Mouse (Mus musculus): ENCODE data around the gene Adcy4. TPM values are rescaled to one million over a fixed set of nuclear protein-coding genes. Genes with fewer than 3 reads are reported as not detected.

The Adcy4 gene
- polyA plus RNA-seq, 1 experiment from 2014 or later, result 10.0 TPM

DNA sequence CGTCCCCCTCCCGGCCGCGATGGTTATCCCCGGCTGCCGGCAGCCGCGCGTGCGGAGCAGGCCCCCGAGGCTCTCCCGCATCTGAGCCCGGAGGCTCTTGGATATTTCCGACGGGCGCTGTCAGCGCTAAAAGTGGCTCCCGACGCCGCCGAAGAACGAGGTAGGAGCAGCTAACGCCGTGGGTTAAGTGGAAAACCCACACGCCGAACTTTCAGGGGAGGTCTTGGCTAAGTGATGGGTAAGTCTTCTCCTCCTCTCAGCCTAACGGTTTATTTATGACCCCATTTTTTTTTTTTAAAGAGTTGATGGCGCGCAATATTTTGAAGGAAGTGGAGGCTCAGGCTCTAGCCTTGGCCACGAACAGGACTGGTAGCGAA, 38.0 kb downstream of the Adcy4 start:
- Histone ChIP-seq H3K4me2 (ENCODE audit: low read length) (peak overlapping the region; percentile 88), H3K27ac (peak overlapping the region; percentile 51; the same call in 1 of the 2 replicates), H3K36me3 (ENCODE audit: insufficient read depth, low read length) (peaks cover 21% of the 10 kb centered on the region), H3K27me3 (ENCODE audit: insufficient read depth, low read length) (no peaks in the 10 kb centered on the region), H3K9ac (ENCODE audit: low read depth, low read length) (peak overlapping the region; percentile 77), H3K4me1 (replicated peaks; ENCODE audit: insufficient read depth, low read length) (peaks cover 14% of the 10 kb centered on the region), H3K9me3 (replicated peaks; ENCODE audit: low read length) (no peaks in the 10 kb centered on the region), H3K4me3 (replicated peaks; ENCODE audit: low read depth, low read length) (peak overlapping the region; percentile 70)
- ATAC-seq (replicated peaks; ENCODE audit: low FRiP score, low read depth), result no peak
- WGBS, result under 1% methylated on average over 31 of the region's 31 CpGs
- DNase-seq (ENCODE audit: low spot score), result no peak
- no peak for TF ChIP-seq CTCF (IDR thresholded peaks at IDR 0.05; ENCODE audit: low read depth)

GRCm38 (mm10) chr14:55745180-55745860, 38.6 kb downstream of the Adcy4 start, which contains the start of the genes Dhrs1 and Nop9:
TSS of gene Dhrs1 (minus strand) at chr14:55745690.
TSS of gene Nop9 (plus strand) at chr14:55745693.
- Histone ChIP-seq H3K9ac (ENCODE audit: low read depth, low read length) (peak within 1 kb of the TSS; percentile 77), H3K4me2 (ENCODE audit: low read length) (peak within 1 kb of the TSS; percentile 88), H3K9me3 (replicated peaks; ENCODE audit: low read length) (no peaks in the 10 kb centered on the region), H3K27me3 (ENCODE audit: insufficient read depth, low read length) (no peaks in the 10 kb centered on the region), H3K36me3 (ENCODE audit: insufficient read depth, low read length) (peaks cover 22% of the 10 kb centered on the region), H3K4me1 (replicated peaks; ENCODE audit: insufficient read depth, low read length) (peaks cover 14% of the 10 kb centered on the region), H3K27ac (peak within 1 kb of the TSS; percentile 51; the same call in 1 of the 2 replicates), H3K4me3 (replicated peaks; ENCODE audit: low read depth, low read length) (peak within 1 kb of the TSS; percentile 70)
- no peak for TF ChIP-seq CTCF (IDR thresholded peaks at IDR 0.05; ENCODE audit: low read depth)
- ATAC-seq (replicated peaks; ENCODE audit: low FRiP score, low read depth), result peak; percentile 86
- DNase-seq (ENCODE audit: low spot score), result peak; percentile 91
- WGBS, result under 1% methylated on average over 41 of the region's 48 CpGs

DNA sequence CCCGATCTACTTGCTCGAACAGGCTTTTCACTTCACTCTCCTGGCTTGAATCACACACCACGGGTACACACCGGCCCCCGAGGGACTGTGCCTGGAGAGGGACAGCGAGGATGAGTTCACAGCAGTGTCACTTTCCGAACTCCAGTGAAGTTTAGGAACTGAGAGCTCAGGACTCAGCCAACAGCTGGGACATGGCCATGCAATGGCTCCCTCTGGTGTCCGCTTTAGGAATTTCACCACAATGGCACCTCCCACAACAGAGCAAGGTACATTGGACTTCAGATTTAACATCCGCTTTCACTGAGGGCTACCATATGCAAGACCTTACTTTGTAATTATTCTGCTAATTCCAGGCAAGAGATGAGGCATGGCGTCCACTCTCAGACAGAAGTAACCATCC, 40.2 kb downstream of the Adcy4 start:
- Histone ChIP-seq H3K4me1 (replicated peaks; ENCODE audit: insufficient read depth, low read length) (peaks cover 14% of the 10 kb centered on the region), H3K36me3 (ENCODE audit: insufficient read depth, low read length) (peaks cover 32% of the 10 kb centered on the region), H3K27me3 (ENCODE audit: insufficient read depth, low read length) (no peaks in the 10 kb centered on the region), H3K9me3 (replicated peaks; ENCODE audit: low read length) (no peaks in the 10 kb centered on the region), H3K4me3 (replicated peaks; ENCODE audit: low read depth, low read length) (no peak overlapping the region), H3K4me2 (ENCODE audit: low read length) (peak overlapping the region; percentile 41), H3K27ac (no peak overlapping the region), H3K9ac (ENCODE audit: low read depth, low read length) (no peak overlapping the region)
- ATAC-seq (replicated peaks; ENCODE audit: low FRiP score, low read depth), result peak; percentile 69
- DNase-seq (ENCODE audit: low spot score), result peak; percentile 89
- 17% methylated on average over 10 of the region's 10 CpGs for WGBS
- TF ChIP-seq CTCF (IDR thresholded peaks at IDR 0.05; ENCODE audit: low read depth), result peak; percentile 99

DNA sequence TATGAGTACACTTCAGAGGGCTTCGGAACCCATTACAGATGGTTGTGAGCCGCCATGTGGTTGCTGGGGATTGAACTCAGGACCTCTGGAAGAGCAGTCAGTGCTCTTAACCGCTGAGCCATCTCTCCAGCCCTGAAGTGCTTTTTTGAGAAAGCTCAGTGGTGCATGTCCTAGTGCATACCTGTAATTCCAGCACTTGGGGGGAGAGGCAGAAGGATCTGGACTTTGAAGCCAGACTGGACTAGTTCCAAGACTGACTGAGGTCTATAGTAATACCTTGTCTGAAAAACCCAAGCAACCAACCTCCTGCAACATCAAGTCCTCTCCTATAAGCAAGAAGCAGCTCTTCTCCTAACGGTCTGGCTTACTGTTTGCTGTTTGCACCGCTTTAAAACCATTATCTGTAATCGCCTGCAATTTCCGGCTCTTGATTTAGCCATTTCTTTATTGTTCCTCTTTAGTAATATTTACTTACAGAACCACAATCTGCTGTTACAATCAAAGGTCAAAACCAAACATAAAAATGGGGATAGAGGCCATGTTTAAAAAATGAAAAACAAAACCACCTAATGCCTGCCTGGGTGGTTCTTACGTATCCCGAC, 46.7 kb downstream of the Adcy4 start:
- peak; percentile 76 for ATAC-seq (replicated peaks; ENCODE audit: low FRiP score, low read depth)

DNA sequence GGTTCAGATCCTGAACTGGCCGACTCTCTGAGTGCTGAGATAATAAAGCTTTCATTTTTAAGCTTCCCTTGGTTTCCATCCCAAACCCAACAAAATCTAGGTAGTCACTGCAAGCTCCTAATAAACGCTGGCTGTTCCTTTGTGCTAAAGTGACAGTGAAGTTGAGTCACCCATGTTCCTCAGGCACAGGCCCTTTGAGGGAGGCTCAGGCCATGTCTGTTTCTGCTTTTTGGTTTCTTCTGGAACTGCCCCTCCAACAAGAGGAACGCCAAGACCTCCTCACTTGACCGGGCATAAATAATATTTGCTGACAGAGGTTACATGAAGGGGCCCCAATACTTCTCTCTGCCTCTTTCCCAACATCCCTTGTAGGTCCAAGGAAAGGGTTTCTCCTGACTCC, 48.1 kb downstream of the Adcy4 start:
- no peak for TF ChIP-seq CTCF (IDR thresholded peaks at IDR 0.05; ENCODE audit: low read depth)
- no peak for ATAC-seq (replicated peaks; ENCODE audit: low FRiP score, low read depth)
- 77% methylated on average over 4 of the region's 4 CpGs for WGBS

More for the DNA sequence above, 46.7 kb downstream of the Adcy4 start:
- Histone ChIP-seq H3K36me3 (ENCODE audit: insufficient read depth, low read length) (peaks cover 37% of the 10 kb centered on the region), H3K4me1 (replicated peaks; ENCODE audit: insufficient read depth, low read length) (no peaks in the 10 kb centered on the region), H3K4me2 (ENCODE audit: low read length) (no peak overlapping the region), H3K27me3 (ENCODE audit: insufficient read depth, low read length) (no peaks in the 10 kb centered on the region), H3K9ac (ENCODE audit: low read depth, low read length) (no peak overlapping the region), H3K27ac (0 out of 2 replicates have a peak overlapping the region, but pooled peaks have one; percentile 8), H3K9me3 (replicated peaks; ENCODE audit: low read length) (no peaks in the 10 kb centered on the region), H3K4me3 (replicated peaks; ENCODE audit: low read depth, low read length) (no peak overlapping the region)
- TF ChIP-seq CTCF (IDR thresholded peaks at IDR 0.05; ENCODE audit: low read depth), result no peak
- WGBS, result 70% methylated on average over 9 of the region's 9 CpGs
- DNase-seq (ENCODE audit: low spot score), result peak; percentile 44

GRCm38 (mm10) chr14:55735334-55735733, 48.6 kb downstream of the Adcy4 start:
- no peak for ATAC-seq (replicated peaks; ENCODE audit: low FRiP score, low read depth)

More for the DNA sequence above, 48.1 kb downstream of the Adcy4 start:
- H3K27me3 ChIP-seq (ENCODE audit: insufficient read depth, low read length), result no peaks in the 10 kb centered on the region
- no peak for DNase-seq (ENCODE audit: low spot score)
- no peaks in the 10 kb centered on the region for H3K9me3 ChIP-seq (replicated peaks; ENCODE audit: low read length)
- H3K4me2 ChIP-seq (ENCODE audit: low read length), result no peak overlapping the region
- no peak overlapping the region for H3K27ac ChIP-seq
- H3K4me3 ChIP-seq (replicated peaks; ENCODE audit: low read depth, low read length), result no peak overlapping the region
- H3K9ac ChIP-seq (ENCODE audit: low read depth, low read length), result no peak overlapping the region
- no peaks in the 10 kb centered on the region for H3K4me1 ChIP-seq (replicated peaks; ENCODE audit: insufficient read depth, low read length)
- peaks cover 25% of the 10 kb centered on the region for H3K36me3 ChIP-seq (ENCODE audit: insufficient read depth, low read length)

More at GRCm38 (mm10) chr14:55735334-55735733, 48.6 kb downstream of the Adcy4 start:
- 38% methylated on average over 3 of the region's 3 CpGs for WGBS
- DNase-seq (ENCODE audit: low spot score), result no peak
- H3K4me2 ChIP-seq (ENCODE audit: low read length), result no peak overlapping the region
- no peak overlapping the region for H3K9ac ChIP-seq (ENCODE audit: low read depth, low read length)
- H3K27me3 ChIP-seq (ENCODE audit: insufficient read depth, low read length), result no peaks in the 10 kb centered on the region
- no peaks in the 10 kb centered on the region for H3K9me3 ChIP-seq (replicated peaks; ENCODE audit: low read length)
- H3K36me3 ChIP-seq (ENCODE audit: insufficient read depth, low read length), result peaks cover 21% of the 10 kb centered on the region
- H3K4me1 ChIP-seq (replicated peaks; ENCODE audit: insufficient read depth, low read length), result no peaks in the 10 kb centered on the region
- no peak for TF ChIP-seq CTCF (IDR thresholded peaks at IDR 0.05; ENCODE audit: low read depth)
- no peak overlapping the region for H3K4me3 ChIP-seq (replicated peaks; ENCODE audit: low read depth, low read length)
- no peak overlapping the region for H3K27ac ChIP-seq

Data from kidney, postnatal 0 days (tissue).